Comparison of ENCODE assay signal across 9 mouse cellular contexts in genomic region chr5:29434872-29435358, GRCm38 (mm10). TPM values are rescaled to one million over a fixed set of nuclear protein-coding genes. Genes with fewer than 3 reads are reported as not detected.
DNase-seq lines count a peak whose midpoint lies in the region; ATAC-seq and TF ChIP-seq lines count a peak whose summit lies in the region.
"Had no signal": no experiment of that assay in that cellular context is flagged by ENCODE, and none has a peak within 500 bp of the region (broad histone marks: within the 10 kb centered on the region; RNA-seq: fewer than 3 reads in every experiment).

No protein-coding gene starts in this region.

- no peak for TF ChIP-seq POLR2A in cerebellum, adult 2 months (IDR thresholded peaks at IDR 0.05; ENCODE audit: borderline replicate concordance, insufficient read depth, low read length)

- no peaks in the 10 kb centered on the region for H3K27me3 ChIP-seq in cerebellum, adult 2 months (ENCODE audit: control insufficient read depth, insufficient read depth, low read length)
- H3K27me3 ChIP-seq in intestine, embryonic 15.5 days (replicated peaks): no peaks in the 10 kb centered on the region
- no peaks in the 10 kb centered on the region for H3K27me3 ChIP-seq in neural tube, embryonic 14.5 days (ENCODE audit: control insufficient read depth, insufficient read depth, low read length)

- no peak for TF ChIP-seq CTCF in cerebellum, adult 2 months (IDR thresholded peaks at IDR 0.05; ENCODE audit: borderline replicate concordance, insufficient read depth, low read depth, low read length)

- peak; percentile 40 for ATAC-seq in CD4-positive, CD25-positive, alpha-beta regulatory T cell, adult 4 months
- ATAC-seq in intestine, embryonic 15.5 days: peak; percentile 81
- peak; percentile 77 for ATAC-seq in neural tube, embryonic 14.5 days (ENCODE audit: low read depth)

- WGBS in cerebellum, adult 2 months: under 1% methylated on average over 48 of the region's 48 CpGs
- WGBS in intestine, embryonic 15.5 days: under 1% methylated on average over 48 of the region's 48 CpGs
- under 1% methylated on average over 47 of the region's 48 CpGs for WGBS in neural tube, embryonic 14.5 days

- H3K27ac ChIP-seq in cerebellum, adult 2 months (ENCODE audit: insufficient read depth, low read length): no peak overlapping the region
- peak overlapping the region; percentile 81 for H3K27ac ChIP-seq in intestine, embryonic 15.5 days
- 0 out of 2 replicates have a peak overlapping the region, but pooled peaks have one; percentile 12 for H3K27ac ChIP-seq in neural tube, embryonic 14.5 days (ENCODE audit: low read depth, low read length)

- H3K9me3 ChIP-seq in intestine, embryonic 15.5 days: no peaks in the 10 kb centered on the region
- H3K9me3 ChIP-seq in neural tube, embryonic 14.5 days (ENCODE audit: control insufficient read depth, low read length): no peaks in the 10 kb centered on the region

- peak overlapping the region; percentile 88 for H3K4me3 ChIP-seq in cerebellum, adult 2 months (replicated peaks; ENCODE audit: insufficient read depth, low read depth, low read length)
- peak overlapping the region; percentile 87 for H3K4me3 ChIP-seq in intestine, embryonic 15.5 days (replicated peaks)
- peak overlapping the region; percentile 93 for H3K4me3 ChIP-seq in neural tube, embryonic 14.5 days (ENCODE audit: low read depth, low read length)

- DNase-seq in cerebellum, adult 2 months: peak in 1 of 2 experiments; percentile 37
- no peak for DNase-seq in cerebellum, adult 9-11 months
- peak; percentile 29 for DNase-seq in c-Kit-negative CD71-positive TER-119-positive erythroid progenitor cells, embryonic 14.5 days (ENCODE audit: low read depth, low spot score)
- DNase-seq in gastrocnemius, postnatal 25 days: peak; percentile 17
- DNase-seq in lung, adult 18-20 months: peak; percentile 32 to 39

- peaks cover 8% of the 10 kb centered on the region; the same call in 1 of the 2 replicates for H3K36me3 ChIP-seq in intestine, embryonic 15.5 days
- peaks cover 17% of the 10 kb centered on the region for H3K36me3 ChIP-seq in neural tube, embryonic 14.5 days (ENCODE audit: control insufficient read depth, insufficient read depth, low read length)

- peak overlapping the region; percentile 68 for H3K9ac ChIP-seq in intestine, embryonic 15.5 days
- H3K9ac ChIP-seq in neural tube, embryonic 14.5 days (replicated peaks; ENCODE audit: low read depth, low read length): peak overlapping the region; percentile 72

- peak overlapping the region; percentile 68 for H3K4me2 ChIP-seq in intestine, embryonic 15.5 days (replicated peaks)
- H3K4me2 ChIP-seq in neural tube, embryonic 14.5 days (ENCODE audit: low read depth, low read length): peak overlapping the region; percentile 97

- peaks cover 12% of the 10 kb centered on the region for H3K4me1 ChIP-seq in cerebellum, adult 2 months (ENCODE audit: control insufficient read depth, insufficient read depth, low read length)
- H3K4me1 ChIP-seq in intestine, embryonic 15.5 days (replicated peaks): peaks cover 12% of the 10 kb centered on the region
- H3K4me1 ChIP-seq in neural tube, embryonic 14.5 days (ENCODE audit: control insufficient read depth, insufficient read depth, low read length): peaks cover 22% of the 10 kb centered on the region

RNA-seq across cellular contexts. Expression of gene Nom1, which starts 0.5 kb away (rescaled TPM):
- polyA plus RNA-seq in cerebellum, adult 2 months (2012; rRNA removed): 19.2 and 20.2 TPM in 2 replicates
- 10 to 100 TPM; 10.8 to 17.2 TPM for polyA plus RNA-seq in CD4-positive, CD25-positive, alpha-beta regulatory T cell, adult 4 months (2017; shearing (Covaris generic))
- 10 to 100 TPM; 10.4 to 10.8 TPM for total RNA-seq in gastrocnemius, postnatal 25 days (2021)
- 28.0 and 31.0 TPM in 2 replicates for polyA plus RNA-seq in intestine, embryonic 15.5 days (2015; fragmentation: Nextera tagmentation; extraction: Ambion mirVana)
- 13.4 and 18.9 TPM in 2 replicates for polyA plus RNA-seq in neural tube, embryonic 14.5 days (2014; fragmentation: Nextera tagmentation; extraction: Ambion mirVana)

RNA-seq across cellular contexts. Expression of gene Mnx1, which starts 43.4 kb away (rescaled TPM):
- not detected in 2 replicates for polyA plus RNA-seq in cerebellum, adult 2 months (2012; rRNA removed)
- not detected for polyA plus RNA-seq in CD4-positive, CD25-positive, alpha-beta regulatory T cell, adult 4 months (2017; shearing (Covaris generic))
- not detected for total RNA-seq in gastrocnemius, postnatal 25 days (2021)
- polyA plus RNA-seq in intestine, embryonic 15.5 days (2015; fragmentation: Nextera tagmentation; extraction: Ambion mirVana): 1.4 and 1.5 TPM in 2 replicates
- 1.8 and 2.2 TPM in 2 replicates for polyA plus RNA-seq in neural tube, embryonic 14.5 days (2014; fragmentation: Nextera tagmentation; extraction: Ambion mirVana)
- polyA plus RNA-seq: gonadal fat pad, adult 2 months had no signal

RNA-seq across cellular contexts. Expression of gene Lmbr1, which starts 56.7 kb away (rescaled TPM):
- 14.0 and 14.1 TPM in 2 replicates for polyA plus RNA-seq in cerebellum, adult 2 months (2012; rRNA removed)
- polyA plus RNA-seq in CD4-positive, CD25-positive, alpha-beta regulatory T cell, adult 4 months (2017; shearing (Covaris generic)): 1 to 10 TPM; 2.3 to 2.8 TPM
- 10 to 100 TPM in 1 of 2 experiments, 1 to 10 TPM in 1; 9.0 to 11.0 TPM for total RNA-seq in gastrocnemius, postnatal 25 days (2021)
- 9.9 and 12.3 TPM in 2 replicates for polyA plus RNA-seq in intestine, embryonic 15.5 days (2015; fragmentation: Nextera tagmentation; extraction: Ambion mirVana)
- 43.5 and 46.2 TPM in 2 replicates for polyA plus RNA-seq in neural tube, embryonic 14.5 days (2014; fragmentation: Nextera tagmentation; extraction: Ambion mirVana)
